8 mouse cellular contexts compared by ENCODE assay signal in genomic region chr1:128359554-128360376, GRCm38 (mm10). TPM values are rescaled to one million over a fixed set of nuclear protein-coding genes. Genes with fewer than 3 reads are reported as not detected.
DNase-seq lines count a peak whose midpoint lies in the region; ATAC-seq lines count a peak whose summit lies in the region.

Gene Mcm6, minus strand, starts transcription at chr1:128359664.

- H3K27ac ChIP-seq in lung, embryonic 16.5 days (ENCODE audit: low read length) = peak within 1 kb of the TSS; percentile 96

- peak within 1 kb of the TSS; percentile 95 for H3K4me3 ChIP-seq in lung, embryonic 16.5 days (ENCODE audit: low read length)

- peak within 1 kb of the TSS; percentile 76 for H3K4me2 ChIP-seq in lung, embryonic 16.5 days (ENCODE audit: low read depth, low read length)

- no peaks in the 10 kb centered on the region for H3K9me3 ChIP-seq in lung, embryonic 16.5 days (ENCODE audit: control insufficient read depth, low read length)

- H3K36me3 ChIP-seq in lung, embryonic 16.5 days (ENCODE audit: control insufficient read depth, insufficient read depth, low read length) = peaks cover 21% of the 10 kb centered on the region

- peak within 1 kb of the TSS; percentile 84 for H3K9ac ChIP-seq in lung, embryonic 16.5 days (ENCODE audit: low read length)

- 2% methylated on average over 31 of the region's 38 CpGs for WGBS in lung, embryonic 16.5 days

- peak; percentile 92 for DNase-seq in MEL-GATA-1-ER (ENCODE audit: extremely low read depth, low read depth)
- DNase-seq in cerebellum, adult 8-10 months = peak; percentile 87
- peak; percentile 96 for DNase-seq in forelimb bud, embryonic 11.5 days (ENCODE audit: low read depth, low spot score)
- peak; percentile 84 for DNase-seq in layer of hippocampus, adult 9-10 months (ENCODE audit: low spot score)
- DNase-seq in ovary, postnatal 10 days (ENCODE audit: low spot score) = peak; percentile 76
- peak; percentile 95 to 96 for DNase-seq in thymus, postnatal 10 days (ENCODE audit: low spot score in 2 of 2)

- ATAC-seq in hematopoietic stem cell, adult 5-6 weeks (replicated peaks in 1 of 2; ENCODE audit: insufficient read depth in 1 of 2, low FRiP score in 2 of 2, low TSS enrichment in 1 of 2, low read depth in 1 of 2, poor library complexity in 2 of 2, severe bottlenecking in 2 of 2) = peak; percentile 93 to 95
- peak; percentile 98 for ATAC-seq in lung, embryonic 16.5 days (ENCODE audit: low read depth)

- H3K4me1 ChIP-seq in lung, embryonic 16.5 days (replicated peaks; ENCODE audit: control insufficient read depth, insufficient read depth, low read length) = peaks cover 27% of the 10 kb centered on the region

- no peaks in the 10 kb centered on the region for H3K27me3 ChIP-seq in lung, embryonic 16.5 days (ENCODE audit: control insufficient read depth, insufficient read depth, low read depth, low read length)

RNA-seq across cellular contexts. Expression of gene Mcm6, which starts in this region (rescaled TPM):
- total RNA-seq in hematopoietic stem cell, adult 5-6 weeks (2017) = 366 and 400 TPM in 2 replicates
- 223 and 240 TPM in 2 replicates for polyA plus RNA-seq in lung, embryonic 16.5 days (2015; fragmentation: Nextera tagmentation; extraction: Ambion mirVana)

Comparison
In these comparisons a context has a peak if more than half of its experiments do, and no peak if none do; other contexts are left out.
1. Peak in every context shown above with its lines: DNase-seq, ATAC-seq, H3K4me3 ChIP-seq and H3K27ac ChIP-seq.